Mouse (Mus musculus) stomach, embryonic 15.5 days (tissue): ENCODE data around the gene Mlst8. TPM values are rescaled to one million over a fixed set of nuclear protein-coding genes. Genes with fewer than 3 reads are reported as not detected.
"Not testable (repeated sequence)": the region's sequence is repeated elsewhere in the genome, so short reads cannot be mapped to it uniquely, and the experiment has no call there.

Source experiments
- ATAC-seq: fragments of 200-750 bp; cut with Nextera tagmentation; 2 replicates; pipeline ENCODE4 v1.8.0; 2017; ENCODE audit warnings: low read depth, moderate number of reproducible peaks, moderate TSS enrichment; ENCODE audit not compliant: insufficient read depth, low FRiP score
- H3K27ac ChIP-seq: fragments of 300-500 bp; sonication (generic); 2 replicates; pipeline ENCODE4 v1.5.1; 2015; ENCODE audit warnings: mild to moderate bottlenecking, inconsistent platforms
- H3K27me3 ChIP-seq: fragments of 300-500 bp; sonication (generic); replicated peaks from 2 replicates; pipeline ENCODE4 v1.6.1; 2015; ENCODE audit warnings: inconsistent platforms
- H3K36me3 ChIP-seq: fragments of 300-500 bp; sonication (generic); 2 replicates; pipeline ENCODE4 v1.6.1; 2015; ENCODE audit warnings: inconsistent platforms
- H3K4me1 ChIP-seq: fragments of 300-500 bp; sonication (generic); 2 replicates; pipeline ENCODE4 v1.6.1; 2015; ENCODE audit warnings: inconsistent platforms
- H3K4me2 ChIP-seq: fragments of 300-500 bp; sonication (generic); 2 replicates; pipeline ENCODE4 v1.6.1; 2015; ENCODE audit warnings: mild to moderate bottlenecking, inconsistent platforms
- H3K4me3 ChIP-seq: fragments of 300-500 bp; sonication (generic); replicated peaks from 2 replicates; pipeline ENCODE4 v1.5.1; 2015; ENCODE audit warnings: inconsistent platforms
- H3K9ac ChIP-seq: fragments of 300-500 bp; sonication (generic); 2 replicates; pipeline ENCODE4 v1.6.1; 2015; ENCODE audit warnings: inconsistent platforms
- H3K9me3 ChIP-seq: fragments of 300-500 bp; sonication (generic); 2 replicates; pipeline ENCODE4 v1.6.1; 2016; ENCODE audit warnings: inconsistent platforms
- WGBS: fragments of 180-500 bp; shearing (Covaris S2); methylation state at CpG from one replicate; pipeline ENCODE4 v1.1.7; 2015; 5-methylcytosine and 5-hydroxymethylcytosine counted together
- polyA plus RNA-seq: library from polyadenylated mRNA; unstranded; fragments of >200 nt; fragmentation: Nextera tagmentation; extraction: Ambion mirVana; gene quantifications from 2 replicates; pipeline ENCODE4 v1.2.1, GENCODE M21; 2015

Mlst8 gene
- polyA plus RNA-seq, 1 experiment from 2014 or later = 25.0 TPM

DNA sequence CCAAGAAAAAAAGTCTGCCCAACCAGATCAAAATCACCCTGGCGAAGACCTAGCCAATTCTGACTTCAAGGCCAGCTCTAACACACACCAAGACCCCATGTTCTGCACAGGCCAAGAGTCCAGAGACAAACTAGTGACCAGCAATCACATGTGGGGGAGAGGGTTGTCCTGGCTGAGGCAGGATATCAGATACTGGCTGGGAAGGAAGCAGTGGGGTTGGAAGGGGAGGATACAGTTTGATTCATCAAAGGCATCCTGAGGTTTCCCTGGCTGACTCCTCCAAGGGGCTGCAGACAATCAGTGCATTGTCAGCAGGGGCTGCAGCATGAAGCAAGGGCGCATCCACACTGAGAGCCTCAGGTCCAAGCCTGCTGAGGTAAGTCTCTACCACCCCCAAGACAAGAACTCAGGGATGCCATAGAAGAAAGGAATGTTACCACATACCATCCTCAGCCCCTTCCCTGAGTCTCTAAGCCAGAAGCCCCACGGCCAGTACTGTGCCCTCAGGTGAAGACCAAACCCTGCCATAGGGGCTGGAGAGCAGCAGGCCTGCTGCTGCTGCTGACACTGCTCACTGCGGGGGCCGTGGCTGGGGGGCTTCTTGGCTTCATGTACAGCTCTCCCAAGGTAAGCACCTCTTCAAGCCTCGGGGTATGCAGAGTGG, 5.1 kb downstream of the Mlst8 start, which contains the start of gene Bricd5:
Gene Bricd5 (plus strand): TSS at position 273 of the 664 bp plus-strand sequence.
- WGBS = 76% methylated on average over 6 of the region's 6 CpGs
- H3K9ac ChIP-seq = no peak within 1 kb of the TSS
- peaks cover 34% of the 10 kb centered on the region for H3K36me3 ChIP-seq
- H3K27me3 ChIP-seq = no peaks in the 10 kb centered on the region
- no peaks in the 10 kb centered on the region for H3K9me3 ChIP-seq
- ATAC-seq = no peak
- H3K4me3 ChIP-seq = 0 out of 2 replicates have a peak within 1 kb of the TSS, but pooled peaks have one; percentile 3
- H3K27ac ChIP-seq = peak within 1 kb of the TSS; percentile 73
- H3K4me1 ChIP-seq = peaks cover 44% of the 10 kb centered on the region
- peak within 1 kb of the TSS; percentile 96 for H3K4me2 ChIP-seq

DNA sequence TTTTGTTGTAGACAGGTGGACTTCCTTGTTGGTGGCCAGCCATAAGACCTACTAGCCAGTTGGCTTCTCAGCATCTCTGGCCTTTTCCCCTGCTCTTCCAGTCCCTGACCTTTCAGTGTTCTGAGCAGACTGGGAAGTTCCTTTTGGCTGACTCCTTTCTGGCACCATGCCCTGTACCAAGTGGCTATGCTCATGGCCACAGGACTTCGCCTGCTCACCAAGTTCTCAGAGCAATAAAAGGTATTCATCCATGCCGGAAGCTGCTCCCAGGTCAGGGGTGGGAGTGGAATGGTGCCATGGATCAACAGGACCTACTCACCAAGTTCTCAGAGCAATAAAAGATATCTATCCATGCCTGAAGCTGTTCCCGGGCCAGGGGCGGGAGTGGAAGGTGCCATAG, 6.4 kb downstream of the Mlst8 start:
- no peak for ATAC-seq
- Histone ChIP-seq H3K9ac (no peak overlapping the region), H3K27ac (peak overlapping the region; percentile 73), H3K4me2 (peak overlapping the region; percentile 96), H3K27me3 (no peaks in the 10 kb centered on the region), H3K4me1 (peaks cover 35% of the 10 kb centered on the region), H3K9me3 (no peaks in the 10 kb centered on the region), H3K36me3 (peaks cover 34% of the 10 kb centered on the region), H3K4me3 (0 out of 2 replicates have a peak overlapping the region, but pooled peaks have one; percentile 3)
- 79% methylated on average over 4 of the region's 4 CpGs for WGBS

DNA sequence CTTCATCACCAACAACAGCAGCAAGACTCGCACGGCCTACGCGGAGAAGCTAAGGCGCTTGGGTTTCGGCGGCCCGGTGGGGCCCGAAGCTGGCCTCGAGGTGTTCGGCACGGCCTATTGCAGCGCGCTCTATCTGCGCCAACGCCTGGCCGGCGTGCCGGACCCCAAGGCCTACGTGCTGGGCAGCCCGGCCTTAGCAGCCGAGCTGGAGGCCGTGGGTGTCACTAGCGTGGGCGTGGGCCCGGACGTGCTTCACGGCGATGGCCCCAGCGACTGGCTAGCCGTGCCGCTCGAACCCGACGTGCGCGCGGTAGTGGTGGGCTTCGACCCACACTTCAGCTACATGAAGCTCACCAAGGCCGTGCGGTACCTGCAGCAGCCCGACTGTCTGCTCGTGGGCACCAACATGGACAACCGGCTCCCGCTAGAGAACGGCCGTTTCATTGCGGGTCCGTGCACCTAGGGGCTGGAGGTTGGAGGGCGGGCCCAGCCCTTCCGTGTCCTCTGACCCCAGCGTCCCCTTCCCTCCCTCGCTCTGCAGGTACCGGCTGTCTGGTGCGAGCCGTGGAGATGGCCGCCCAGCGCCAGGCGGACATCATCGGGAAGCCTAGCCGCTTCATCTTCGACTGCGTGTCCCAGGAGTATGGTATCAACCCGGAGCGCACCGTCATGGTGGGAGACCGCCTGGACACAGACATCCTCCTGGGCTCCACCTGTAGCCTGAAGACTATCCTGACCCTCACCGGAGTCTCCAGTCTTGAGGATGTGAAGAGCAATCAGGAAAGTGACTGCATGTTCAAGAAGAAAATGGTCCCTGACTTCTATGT, 8.0 kb downstream of the Mlst8 start:
- Histone ChIP-seq H3K9me3 (no peaks in the 10 kb centered on the region), H3K36me3 (peaks cover 24% of the 10 kb centered on the region), H3K4me3 (peak overlapping the region; percentile 71), H3K9ac (peak overlapping the region; percentile 88), H3K4me2 (peak overlapping the region; percentile 96), H3K27me3 (no peaks in the 10 kb centered on the region), H3K27ac (peak overlapping the region; percentile 90), H3K4me1 (peaks cover 33% of the 10 kb centered on the region)
- under 1% methylated on average over 68 of the region's 68 CpGs for WGBS
- ATAC-seq = peak; percentile 8; the same call in 1 of the 2 replicates

DNA sequence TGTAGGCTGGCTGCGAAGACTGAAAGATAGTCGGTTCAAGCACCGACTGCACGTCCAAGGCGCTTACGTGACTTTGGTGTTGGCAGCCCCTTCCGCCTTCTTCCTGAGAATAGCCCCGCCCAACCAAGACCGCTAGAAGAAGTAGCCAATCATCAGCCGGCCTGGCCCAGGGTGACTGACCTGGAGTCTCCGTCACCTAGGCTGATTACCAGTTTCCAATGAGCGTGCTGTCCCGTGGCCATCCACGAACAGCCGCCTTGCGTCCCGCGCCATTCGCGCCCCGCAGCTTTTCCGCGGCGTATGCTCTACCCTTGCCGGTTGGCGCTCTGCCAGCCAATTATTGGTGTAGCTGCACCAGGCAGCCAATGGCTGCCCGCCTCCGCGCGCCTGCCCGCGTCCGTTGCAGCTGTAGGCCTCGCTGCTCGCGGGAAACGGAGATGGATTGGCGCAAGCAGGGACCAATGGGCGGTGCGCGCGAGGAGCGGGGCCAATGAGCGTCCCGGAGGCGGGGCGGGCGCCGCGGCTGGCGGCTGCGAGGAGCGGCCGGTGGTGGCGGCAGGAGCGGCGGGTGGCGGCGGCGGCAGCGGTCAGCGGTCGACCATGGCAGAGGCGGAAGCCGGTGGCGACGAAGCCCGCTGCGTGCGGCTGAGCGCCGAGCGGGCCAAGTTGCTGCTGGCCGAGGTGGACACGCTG, 8.8 kb downstream of the Mlst8 start, which contains the start of the genes E4f1 and Pgp:
Gene E4f1 (minus strand): TSS at position 404 of the 693 bp plus-strand sequence.
Gene Pgp (plus strand): TSS at position 483 of the 693 bp plus-strand sequence.
- peak; percentile 96 for ATAC-seq
- no peaks in the 10 kb centered on the region for H3K27me3 ChIP-seq
- H3K36me3 ChIP-seq = peaks cover 15% of the 10 kb centered on the region
- peaks cover 33% of the 10 kb centered on the region for H3K4me1 ChIP-seq
- H3K9me3 ChIP-seq = no peaks in the 10 kb centered on the region
- peak within 1 kb of the TSS; percentile 96 for H3K4me2 ChIP-seq
- H3K4me3 ChIP-seq = peak within 1 kb of the TSS; percentile 71
- peak within 1 kb of the TSS; percentile 90 for H3K27ac ChIP-seq
- WGBS = under 1% methylated on average over 73 of the region's 75 CpGs
- H3K9ac ChIP-seq = peak within 1 kb of the TSS; percentile 88

DNA sequence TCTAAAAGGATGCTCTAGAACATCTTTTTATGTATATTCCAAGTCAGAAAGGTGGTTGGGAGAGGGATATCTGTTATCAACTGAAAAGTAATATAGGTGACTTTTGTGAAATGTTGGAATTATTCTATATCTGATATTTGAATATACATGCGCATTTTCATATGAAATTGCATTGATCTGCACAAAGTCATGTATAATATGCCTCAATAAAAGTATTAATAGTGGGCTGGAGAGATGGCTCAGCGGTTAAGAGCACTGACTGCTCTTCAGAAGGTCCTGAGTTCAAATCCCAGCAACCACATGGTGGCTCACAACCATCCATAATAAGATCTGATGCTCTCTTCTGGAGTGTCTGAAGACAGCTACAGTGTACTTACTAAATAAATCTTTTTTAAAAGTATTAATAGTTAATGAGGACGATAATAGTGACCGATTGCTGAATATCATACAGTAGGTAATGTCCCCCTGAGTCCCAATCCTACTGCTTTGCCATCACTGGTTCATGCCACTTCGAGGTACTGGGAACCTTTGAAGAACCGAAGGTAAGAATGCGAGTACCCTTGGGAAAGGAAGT, 9.5 kb downstream of the Mlst8 start:
- no peak for ATAC-seq
- H3K9ac ChIP-seq = peak overlapping the region; percentile 37; the same call in 1 of the 2 replicates
- 18% methylated on average over 7 of the region's 7 CpGs for WGBS
- no peaks in the 10 kb centered on the region for H3K9me3 ChIP-seq
- peak overlapping the region; percentile 96 for H3K4me2 ChIP-seq
- peak overlapping the region; percentile 71 for H3K4me3 ChIP-seq
- H3K27me3 ChIP-seq = no peaks in the 10 kb centered on the region
- peaks cover 33% of the 10 kb centered on the region for H3K4me1 ChIP-seq
- H3K27ac ChIP-seq = peak overlapping the region; percentile 90
- peaks cover 10% of the 10 kb centered on the region; the same call in 1 of the 2 replicates for H3K36me3 ChIP-seq

DNA sequence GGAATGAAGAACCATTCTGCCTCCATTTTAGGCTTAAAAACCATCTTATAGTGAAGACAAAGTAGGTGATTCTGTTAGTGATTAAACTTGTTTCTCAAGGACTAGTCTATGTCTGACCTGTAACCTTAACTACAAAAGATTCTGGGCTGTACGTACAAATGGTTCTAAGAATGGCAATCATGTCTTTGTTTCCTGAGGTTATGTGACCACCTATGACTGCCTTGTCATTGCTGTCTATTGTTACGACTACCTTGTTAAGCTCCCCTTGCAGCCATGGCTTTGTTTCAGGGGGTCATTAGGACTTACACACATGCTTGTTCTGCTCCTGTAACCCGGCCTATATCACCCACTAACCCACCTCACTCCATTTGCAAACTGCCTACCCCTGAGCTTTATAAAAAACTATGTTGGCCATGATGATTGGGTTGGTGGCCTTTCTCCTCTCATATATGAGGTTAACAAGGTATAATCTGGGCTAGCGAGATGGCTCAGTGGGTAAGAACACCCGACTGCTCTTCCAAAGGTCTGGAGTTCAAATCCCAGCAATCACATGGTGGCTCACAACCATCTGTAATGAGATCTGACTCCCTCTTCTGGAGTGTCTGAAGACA, 10.1 kb downstream of the Mlst8 start:
- no peak for ATAC-seq
- Histone ChIP-seq H3K9me3 (no peaks in the 10 kb centered on the region), H3K9ac (no peak overlapping the region), H3K27ac (no peak overlapping the region), H3K27me3 (no peaks in the 10 kb centered on the region), H3K4me3 (no peak overlapping the region), H3K4me1 (peaks cover 28% of the 10 kb centered on the region), H3K4me2 (no peak overlapping the region), H3K36me3 (0 out of 2 replicates have a peak, but pooled peaks cover 3% of the 10 kb centered on the region)
- 92% methylated on average over 5 of the region's 5 CpGs for WGBS

DNA sequence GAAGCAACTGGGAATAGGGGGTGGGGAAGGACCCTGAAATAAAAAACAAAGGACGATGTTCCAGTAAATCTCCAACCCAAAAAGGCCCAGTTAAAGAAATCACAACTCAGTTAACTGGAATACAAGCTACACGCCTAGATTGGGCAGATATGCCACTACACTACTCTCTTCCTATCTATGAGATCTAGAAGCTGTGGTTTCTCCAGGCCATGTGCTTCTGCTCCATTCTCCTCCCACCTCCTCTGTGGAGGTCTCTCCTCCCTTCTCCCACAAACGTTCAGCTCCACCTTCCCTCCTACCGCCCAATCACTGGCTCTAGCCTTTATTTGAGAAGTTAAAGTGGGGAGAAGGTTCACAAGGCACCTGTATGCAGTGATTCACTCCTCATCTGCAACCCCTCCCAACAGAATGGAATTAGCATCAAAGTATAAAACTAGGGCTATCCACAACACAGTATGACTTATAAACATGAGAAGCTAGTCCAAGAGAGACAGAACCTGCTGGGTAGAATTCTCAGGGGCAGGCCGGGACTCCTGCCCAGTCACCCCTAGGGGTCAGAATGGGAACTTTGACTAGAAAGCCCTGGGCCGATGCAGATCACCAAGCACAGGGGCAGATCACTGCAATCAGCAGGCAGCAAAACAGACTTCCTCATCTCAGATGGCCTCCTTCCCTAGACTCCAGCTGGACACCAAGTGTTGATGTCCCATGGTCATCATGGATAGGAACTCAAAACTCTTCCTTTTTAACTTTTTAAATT, 15.3 kb downstream of the Mlst8 start:
- no peak for ATAC-seq
- H3K36me3 ChIP-seq = no peaks in the 10 kb centered on the region
- no peak overlapping the region for H3K27ac ChIP-seq
- H3K9me3 ChIP-seq = no peaks in the 10 kb centered on the region
- no peak overlapping the region for H3K4me3 ChIP-seq
- H3K4me1 ChIP-seq = no peaks in the 10 kb centered on the region
- no peak overlapping the region for H3K9ac ChIP-seq
- H3K27me3 ChIP-seq = no peaks in the 10 kb centered on the region
- H3K4me2 ChIP-seq = no peak overlapping the region
- 55% methylated on average over 6 of the region's 6 CpGs for WGBS

DNA sequence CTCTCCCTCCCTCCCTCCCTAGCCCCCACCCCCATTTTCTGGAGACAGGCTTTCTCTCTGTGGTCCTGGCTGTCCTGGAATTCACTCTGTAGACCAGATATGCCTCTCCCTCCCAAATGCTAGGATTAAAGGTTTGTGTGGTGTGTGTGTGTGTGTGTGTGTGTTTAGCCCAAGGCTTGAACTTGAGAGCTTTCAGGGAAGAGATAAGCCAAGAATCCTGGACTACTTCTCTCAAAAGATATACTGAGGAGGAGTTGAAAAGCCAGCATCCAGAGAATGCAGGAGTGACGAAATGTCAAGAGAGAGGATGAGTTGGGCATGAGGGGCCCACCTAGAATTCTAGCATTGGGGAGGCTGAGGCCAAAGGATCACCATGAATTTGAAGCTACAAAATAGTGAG, 15.9 kb downstream of the Mlst8 start:
- Histone ChIP-seq H3K36me3 (no peaks in the 10 kb centered on the region), H3K9me3 (no peaks in the 10 kb centered on the region), H3K9ac (no peak overlapping the region), H3K27ac (no peak overlapping the region), H3K4me2 (no peak overlapping the region), H3K27me3 (no peaks in the 10 kb centered on the region), H3K4me3 (no peak overlapping the region), H3K4me1 (no peaks in the 10 kb centered on the region)
- WGBS = 81% methylated on average over 1 of the region's 1 CpGs
- ATAC-seq = no peak

DNA sequence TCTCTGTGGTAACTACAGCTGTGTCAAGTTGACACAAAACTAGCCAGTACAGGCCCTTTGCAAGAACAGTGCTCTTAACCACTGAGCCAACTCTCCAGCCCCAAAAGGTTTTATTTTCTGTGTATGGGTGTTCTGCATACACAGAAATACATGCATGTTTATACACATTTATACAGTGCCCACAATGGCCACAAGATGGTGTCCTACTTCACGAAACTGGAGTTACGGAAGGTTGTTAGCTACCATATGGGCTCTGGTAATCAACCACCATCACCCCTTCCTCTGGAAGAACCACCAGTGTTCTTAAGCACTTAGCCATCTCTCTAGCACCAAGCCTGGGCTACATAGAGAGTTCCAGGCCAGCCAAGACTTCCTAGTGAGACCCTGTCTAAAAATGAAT, 17.3 kb downstream of the Mlst8 start:
- ATAC-seq = no peak
- H3K4me2 ChIP-seq = no peak overlapping the region
- H3K9ac ChIP-seq = no peak overlapping the region
- no peak overlapping the region for H3K4me3 ChIP-seq
- H3K9me3 ChIP-seq = no peaks in the 10 kb centered on the region
- H3K27ac ChIP-seq = no peak overlapping the region
- no peaks in the 10 kb centered on the region for H3K4me1 ChIP-seq
- H3K36me3 ChIP-seq = no peaks in the 10 kb centered on the region
- no peaks in the 10 kb centered on the region for H3K27me3 ChIP-seq
- WGBS = 73% methylated on average over 2 of the region's 2 CpGs

DNA sequence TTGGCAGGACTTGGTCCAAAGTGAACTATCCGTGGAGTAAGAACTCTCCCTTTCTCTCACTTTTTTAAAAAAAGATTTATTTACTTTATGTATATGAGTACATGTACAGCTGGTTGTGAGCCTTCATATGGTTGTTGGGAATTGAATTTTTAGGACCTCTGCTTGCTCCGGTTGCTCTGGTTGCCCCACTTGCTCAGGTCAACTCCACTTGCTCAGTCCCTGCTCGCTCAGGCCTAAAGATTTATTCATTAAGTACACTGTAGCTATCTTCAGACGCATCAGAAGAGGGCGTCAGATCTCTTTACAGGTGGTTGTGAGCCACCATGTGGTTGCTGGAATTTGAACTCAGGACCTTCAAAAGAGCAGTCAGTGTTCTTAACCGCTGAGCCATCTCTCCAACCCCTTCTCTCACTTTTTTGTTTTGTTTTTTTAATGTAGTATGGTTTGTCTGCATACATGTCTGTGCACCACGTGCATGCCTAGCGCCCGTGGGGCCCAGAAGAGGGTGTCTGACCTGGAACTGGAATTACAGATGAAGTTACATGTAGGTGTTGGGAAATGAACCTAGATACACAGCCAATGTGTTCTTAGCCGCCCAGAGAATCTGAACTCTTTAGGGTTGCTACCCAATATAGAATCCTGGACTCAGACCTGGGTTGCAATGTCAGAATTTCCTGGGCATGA, 23.2 kb downstream of the Mlst8 start:
- peak; percentile 4; the same call in 1 of the 2 replicates for ATAC-seq
- not testable (repeated sequence) for H3K9ac ChIP-seq, H3K27me3 ChIP-seq, H3K9me3 ChIP-seq, H3K36me3 ChIP-seq
- H3K27ac ChIP-seq = peak overlapping the region; percentile 65
- WGBS = 47% methylated on average over 10 of the region's 10 CpGs
- H3K4me1 ChIP-seq = peaks cover 15% of the 10 kb centered on the region
- H3K4me2 ChIP-seq = peak overlapping the region; percentile 42
- peak overlapping the region; percentile 93 for H3K4me3 ChIP-seq
